Mouse (Mus musculus) ES-E14 (cell line): ENCODE measurements around the gene Agk. TPM values are rescaled to one million over a fixed set of nuclear protein-coding genes. Genes with fewer than 3 reads are reported as not detected.

ENCODE experiments used
- DNase-seq: peaks from one replicate; pipeline ENCODE4 v3.0.0-alpha.2; 2013; ENCODE audit warnings: low read depth, low spot score
- H3K27ac ChIP-seq: 2 replicates; pipeline ENCODE4 v1.5.1; 2012; ENCODE audit warnings: low read depth, mild to moderate bottlenecking, low read length, moderate library complexity, mixed read lengths; ENCODE audit not compliant: poor library complexity, insufficient read depth, severe bottlenecking
- H3K36me3 ChIP-seq: 2 replicates; pipeline ENCODE4 v1.6.1; 2012; ENCODE audit warnings: mild to moderate bottlenecking, low read length, moderate library complexity, mixed read lengths; ENCODE audit not compliant: control insufficient read depth, poor library complexity, insufficient read depth, severe bottlenecking
- H3K4me1 ChIP-seq, 2 experiments: fragments of 150-350 bp in 1 of 2; sonication (generic) in 1 of 2; 2 replicates each; pipeline ENCODE4 v1.6.1; 2012; ENCODE audit warnings: low read length in 2 of 2, mild to moderate bottlenecking in 1 of 2, mixed read lengths in 1 of 2; ENCODE audit not compliant: control insufficient read depth in 2 of 2, insufficient read depth in 2 of 2, poor library complexity in 1 of 2
- H3K4me3 ChIP-seq, 2 experiments: fragments of 150-350 bp in 1 of 2; sonication (generic) in 1 of 2; 2 replicates each; pipeline ENCODE4 v1.5.1; 2012; ENCODE audit warnings: low read length in 2 of 2, low read depth in 1 of 2, mild to moderate bottlenecking in 1 of 2, mixed read lengths in 1 of 2; ENCODE audit not compliant: insufficient read depth in 1 of 2, poor library complexity in 1 of 2, severe bottlenecking in 1 of 2
- H3K9ac ChIP-seq: 2 replicates; pipeline ENCODE4 v1.6.1; 2012; ENCODE audit warnings: low read depth, mild to moderate bottlenecking, low read length, mixed read lengths; ENCODE audit not compliant: poor library complexity, insufficient read depth, severe bottlenecking
- H3K9me3 ChIP-seq: fragments of 150-350 bp; sonication (generic); 2 replicates; pipeline ENCODE4 v1.6.1; 2012; ENCODE audit warnings: low read depth, mild to moderate bottlenecking, low read length; ENCODE audit not compliant: control insufficient read depth, insufficient read depth
- CHD2 ChIP-seq: IDR thresholded peaks from 2 replicates; pipeline ENCODE4 v1.6.1; 2014; ENCODE audit warnings: mild to moderate bottlenecking, low read depth, low read length, inconsistent platforms
- HCFC1 ChIP-seq: IDR thresholded peaks from 2 replicates; pipeline ENCODE4 v1.6.1; 2012; ENCODE audit warnings: low read length, inconsistent platforms, borderline replicate concordance; ENCODE audit not compliant: insufficient read depth
- MAFK ChIP-seq: IDR thresholded peaks from 2 replicates; pipeline ENCODE4 v1.6.1; 2014; ENCODE audit warnings: mild to moderate bottlenecking, low read depth, low read length, inconsistent platforms; ENCODE audit not compliant: insufficient read depth
- ZC3H11A ChIP-seq: IDR thresholded peaks from 2 replicates; pipeline ENCODE4 v1.6.1; 2012; ENCODE audit warnings: low read depth, mild to moderate bottlenecking, inconsistent platforms, low read length, borderline replicate concordance
- ZNF384 ChIP-seq: IDR thresholded peaks from 2 replicates; pipeline ENCODE4 v1.6.1; 2012; ENCODE audit warnings: low read depth, low read length, inconsistent platforms
- in situ Hi-C, 2 experiments: fragments of 600-800 bp; cut with MboI; formaldehyde crosslinking; loops; one replicate each; pipeline ENCODE4 v1.15.1; 2025; ENCODE audit warnings: low sequenced_read_pairs in 2 of 2, inconsistent platforms in 1 of 2; ENCODE audit not compliant: unreplicated experiment in 2 of 2
- total RNA-seq: library from RNA; depleted of rRNA; stranded (reverse); fragments of 300-350 nt; gene quantifications from 2 replicates; pipeline ENCODE4 v1.2.3, GENCODE M21; 2012; rRNA removed

Gene Agk
- 39.2 and 51.1 TPM in 2 replicates for total RNA-seq

DNA sequence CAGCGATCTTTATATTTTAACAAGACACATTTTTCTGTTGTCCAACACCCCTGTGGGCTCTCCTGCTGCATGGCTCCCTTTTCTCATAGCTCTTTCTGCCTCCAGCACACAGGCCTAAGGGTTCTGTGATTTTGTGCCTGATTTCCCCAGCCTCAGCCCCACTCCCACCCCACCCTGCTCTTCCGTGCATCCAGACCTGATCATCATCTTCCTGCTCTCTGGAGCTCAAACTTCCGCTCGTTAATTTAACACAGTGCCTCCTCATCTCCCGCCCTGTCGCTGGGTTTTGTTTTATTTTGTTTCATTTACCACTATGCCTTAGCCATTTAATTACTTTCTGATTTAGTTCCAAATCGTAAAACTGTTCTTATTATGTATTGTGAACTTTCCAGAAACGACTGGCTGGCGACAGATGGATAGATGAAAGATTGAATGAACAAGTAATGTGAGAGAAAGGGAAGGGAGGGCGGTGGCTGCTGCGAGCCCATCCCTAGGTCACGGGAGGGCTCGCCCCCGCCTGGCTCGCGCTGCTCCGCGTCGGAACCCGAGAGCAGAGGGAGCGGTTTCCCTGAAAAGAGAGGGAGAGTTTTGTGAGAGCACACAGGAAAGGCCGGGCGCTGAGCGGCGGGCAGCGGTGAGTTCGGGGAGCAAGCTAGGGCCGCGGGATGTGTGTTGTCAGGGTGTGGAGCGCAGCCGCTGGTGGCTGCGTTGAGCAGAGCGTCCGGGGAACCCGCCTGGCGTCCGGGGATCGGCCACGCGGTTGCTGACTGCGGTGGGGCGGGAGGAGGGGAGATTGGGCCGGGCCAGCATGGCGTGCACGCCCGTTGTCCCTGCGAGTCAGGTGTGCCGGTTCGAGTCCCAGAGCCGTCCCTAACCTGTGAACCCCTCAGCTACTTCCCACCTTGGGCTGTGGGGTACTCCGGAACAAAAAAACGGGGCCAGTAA is at the start of gene Agk:
Gene Agk, plus strand, starts transcription at position 276 of the 945 bp plus-strand sequence.
- Histone ChIP-seq H3K9me3 (no peaks in the 10 kb centered on the region), H3K9ac (peak within 1 kb of the TSS; percentile 98), H3K4me1 (peaks cover 0 to 2% of the 10 kb centered on the region in 2 experiments; a peak in 1 of 4 replicates), H3K4me3 (peak within 1 kb of the TSS; percentile 83 to 99), H3K27ac (peak within 1 kb of the TSS; percentile 75), H3K36me3 (no peaks in the 10 kb centered on the region)
- peak; percentile 83 for DNase-seq
- in situ Hi-C loops, result no loop called here
- TF ChIP-seq MAFK (no peak), ZC3H11A (0 out of 2 replicates have a peak, but pooled peaks have one; percentile 15), ZNF384 (no peak), HCFC1 (peak; percentile 78; the same call in 1 of the 2 replicates), CHD2 (peak; percentile 15; the same call in 1 of the 2 replicates)

DNA sequence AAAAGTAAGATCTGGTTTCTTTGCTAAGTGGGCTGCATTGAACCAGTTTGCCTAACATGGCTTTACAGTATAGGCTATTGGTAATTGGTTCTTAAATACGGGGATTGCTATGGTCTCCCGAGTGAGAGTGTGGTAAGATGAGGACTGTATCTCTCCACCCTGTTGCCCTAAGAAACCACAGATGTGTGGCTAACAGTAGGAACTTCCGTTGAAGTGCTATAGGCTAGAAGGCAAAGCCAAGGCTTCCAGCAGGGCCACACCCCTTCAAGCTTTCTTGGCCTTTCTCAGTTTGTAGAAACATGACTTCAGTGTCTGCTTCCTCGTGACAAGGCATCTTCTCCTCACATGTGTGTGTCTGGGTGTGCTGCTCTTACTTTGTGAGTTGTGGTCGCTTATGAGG is 24.3 kb upstream of the Agk start:
- Histone ChIP-seq H3K27ac (no peak overlapping the region), H3K36me3 (no peaks in the 10 kb centered on the region), H3K9me3 (no peaks in the 10 kb centered on the region), H3K4me3 (no peak overlapping the region), H3K9ac (no peak overlapping the region), H3K4me1 (no peaks in the 10 kb centered on the region)
- no peak for TF ChIP-seq CHD2
- TF ChIP-seq HCFC1, result no peak
- no peak for TF ChIP-seq ZNF384
- no peak for TF ChIP-seq MAFK
- TF ChIP-seq ZC3H11A, result no peak
- no peak for DNase-seq
- in situ Hi-C loops, result no loop called here

DNA sequence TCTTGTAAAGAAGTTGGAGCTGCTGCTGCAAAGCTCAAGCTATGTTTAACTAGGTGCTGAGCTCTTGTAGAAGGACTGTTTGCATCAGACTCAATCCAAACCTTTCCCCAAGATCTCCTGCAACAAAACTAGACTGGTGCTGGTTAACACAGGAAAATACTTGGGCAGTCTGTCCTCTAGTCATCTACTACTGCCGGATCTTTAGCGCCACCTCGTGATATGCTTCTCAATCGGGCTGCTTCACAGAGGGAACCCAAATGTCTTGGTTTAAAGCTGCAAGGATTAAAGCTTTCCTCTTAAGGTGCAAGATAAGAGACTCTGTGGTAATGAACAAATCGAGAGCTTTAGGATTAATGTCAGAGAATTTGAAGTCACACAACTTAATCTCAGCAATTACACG is 21.6 kb upstream of the Agk start:
- no peak overlapping the region for H3K4me3 ChIP-seq
- no peaks in the 10 kb centered on the region for H3K4me1 ChIP-seq
- in situ Hi-C loops, result no loop called here
- TF ChIP-seq MAFK (no peak), ZC3H11A (peak; percentile 20; the same call in 1 of the 2 replicates)
- no peaks in the 10 kb centered on the region for H3K9me3 ChIP-seq
- DNase-seq, result no peak
- H3K27ac ChIP-seq, result no peak overlapping the region
- H3K36me3 ChIP-seq, result no peaks in the 10 kb centered on the region
- no peak overlapping the region for H3K9ac ChIP-seq

DNA sequence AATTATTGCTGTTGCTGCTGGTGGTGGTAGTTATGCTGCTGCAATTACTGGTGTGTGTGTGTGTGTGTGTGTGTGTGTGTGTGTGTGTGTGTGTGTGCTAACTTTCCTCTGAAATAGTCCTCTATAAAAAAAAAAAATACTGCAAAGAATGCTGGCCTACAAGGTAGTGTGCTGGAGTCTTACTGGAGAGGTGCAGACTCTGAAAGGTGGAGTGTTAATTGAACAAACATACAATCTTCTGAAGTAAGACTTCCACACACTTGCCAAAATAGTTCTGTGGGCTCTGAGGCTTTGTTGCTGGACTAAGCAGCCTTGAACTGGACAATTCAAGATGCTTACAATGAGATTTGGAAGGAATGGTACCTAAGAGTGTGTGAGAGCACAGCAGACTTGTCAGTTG is 20.0 kb upstream of the Agk start:
- DNase-seq, result no peak
- Histone ChIP-seq H3K36me3 (no peaks in the 10 kb centered on the region), H3K4me1 (no peaks in the 10 kb centered on the region), H3K4me3 (no peak overlapping the region), H3K9me3 (no peaks in the 10 kb centered on the region), H3K27ac (no peak overlapping the region), H3K9ac (no peak overlapping the region)
- in situ Hi-C loops, result no loop called here
- TF ChIP-seq HCFC1 (no peak), ZC3H11A (no peak), MAFK (no peak)
